Mouse (Mus musculus) lung, embryonic 16.5 days (tissue): ENCODE measurements around the gene Fbln1. TPM values are rescaled to one million over a fixed set of nuclear protein-coding genes. Genes with fewer than 3 reads are reported as not detected.

Source experiments
- ATAC-seq: fragments of 200-750 bp; cut with Nextera tagmentation; 2 replicates; pipeline ENCODE4 v1.8.0; 2017; ENCODE audit warnings: low read depth, mild to moderate bottlenecking, moderate library complexity
- H3K27ac ChIP-seq: fragments of 300-500 bp; sonication (generic); 2 replicates; pipeline ENCODE4 v1.5.1; 2014; ENCODE audit warnings: mild to moderate bottlenecking, control low read depth, low read length
- H3K27me3 ChIP-seq: fragments of 300-500 bp; sonication (generic); 2 replicates; pipeline ENCODE4 v1.6.1; 2014; ENCODE audit warnings: low read depth, low read length, mixed read lengths; ENCODE audit not compliant: control insufficient read depth, insufficient read depth
- H3K36me3 ChIP-seq: fragments of 300-500 bp; sonication (generic); 2 replicates; pipeline ENCODE4 v1.6.1; 2014; ENCODE audit warnings: low read length; ENCODE audit not compliant: control insufficient read depth, insufficient read depth
- H3K4me1 ChIP-seq: fragments of 300-500 bp; sonication (generic); replicated peaks from 2 replicates; pipeline ENCODE4 v1.6.1; 2014; ENCODE audit warnings: low read length, mixed read lengths; ENCODE audit not compliant: control insufficient read depth, insufficient read depth
- H3K4me2 ChIP-seq: fragments of 300-500 bp; sonication (generic); 2 replicates; pipeline ENCODE4 v1.6.1; 2014; ENCODE audit warnings: low read depth, low read length, control low read depth
- H3K4me3 ChIP-seq: fragments of 300-500 bp; sonication (generic); 2 replicates; pipeline ENCODE4 v1.5.1; 2014; ENCODE audit warnings: mild to moderate bottlenecking, low read length, control low read depth
- H3K9ac ChIP-seq: fragments of 300-500 bp; sonication (generic); 2 replicates; pipeline ENCODE4 v1.6.1; 2014; ENCODE audit warnings: low read length, control low read depth
- H3K9me3 ChIP-seq: fragments of 300-500 bp; sonication (generic); 2 replicates; pipeline ENCODE4 v1.6.1; 2016; ENCODE audit warnings: low read length; ENCODE audit not compliant: control insufficient read depth
- WGBS: fragments of 180-500 bp; shearing (Covaris S2); extraction: QIAGEN DNeasy Blood & Tissue Kit; methylation state at CpG from one replicate; pipeline ENCODE4 v1.1.7; 2014; 5-methylcytosine and 5-hydroxymethylcytosine counted together
- polyA plus RNA-seq: library from polyadenylated mRNA; unstranded; fragments of >200 nt; fragmentation: Nextera tagmentation; extraction: Ambion mirVana; gene quantifications from 2 replicates; pipeline ENCODE4 v1.2.1, GENCODE M21; 2015

Gene Fbln1
- polyA plus RNA-seq, 1 experiment from 2014 or later = 237 TPM

GRCm38 (mm10) chr15:85252476-85252875 lies 46.7 kb downstream of the Fbln1 start:
- no peaks in the 10 kb centered on the region for H3K27me3 ChIP-seq
- H3K9me3 ChIP-seq = no peaks in the 10 kb centered on the region
- peaks cover 25% of the 10 kb centered on the region for H3K36me3 ChIP-seq
- no peak overlapping the region for H3K9ac ChIP-seq
- no peaks in the 10 kb centered on the region for H3K4me1 ChIP-seq
- H3K4me2 ChIP-seq = no peak overlapping the region
- H3K27ac ChIP-seq = no peak overlapping the region
- no peak for ATAC-seq
- 84% methylated on average over 6 of the region's 6 CpGs for WGBS
- no peak overlapping the region for H3K4me3 ChIP-seq

GRCm38 (mm10) chr15:85257775-85258429 lies 52.2 kb downstream of the Fbln1 start:
- peak; percentile 49; the same call in 1 of the 2 replicates for ATAC-seq
- Histone ChIP-seq H3K36me3 (peaks cover 12% of the 10 kb centered on the region), H3K27ac (no peak overlapping the region), H3K27me3 (no peaks in the 10 kb centered on the region), H3K9ac (no peak overlapping the region), H3K4me2 (no peak overlapping the region), H3K4me1 (no peaks in the 10 kb centered on the region), H3K4me3 (no peak overlapping the region), H3K9me3 (peaks cover 6% of the 10 kb centered on the region; the same call in 1 of the 2 replicates)
- WGBS = 75% methylated on average over 6 of the region's 6 CpGs

- Histone ChIP-seq H3K9ac (no peak overlapping the region), H3K9me3 (peaks cover 6% of the 10 kb centered on the region; the same call in 1 of the 2 replicates), H3K4me1 (no peaks in the 10 kb centered on the region), H3K36me3 (peaks cover 15% of the 10 kb centered on the region), H3K27ac (no peak overlapping the region), H3K4me2 (no peak overlapping the region), H3K27me3 (no peaks in the 10 kb centered on the region), H3K4me3 (no peak overlapping the region)
- 74% methylated on average over 5 of the region's 5 CpGs for WGBS
- ATAC-seq = no peak
Measured at GRCm38 (mm10) chr15:85262805-85263204, 57.1 kb downstream of the Fbln1 start.

- ATAC-seq = peak; percentile 11; the same call in 1 of the 2 replicates
- H3K27ac ChIP-seq = no peak overlapping the region
- no peaks in the 10 kb centered on the region for H3K9me3 ChIP-seq
- H3K4me1 ChIP-seq = peaks cover 5% of the 10 kb centered on the region; the same call in 1 of the 2 replicates
- H3K4me2 ChIP-seq = no peak overlapping the region
- no peaks in the 10 kb centered on the region for H3K27me3 ChIP-seq
- peaks cover 6% of the 10 kb centered on the region for H3K36me3 ChIP-seq
- 35% methylated on average over 14 of the region's 14 CpGs for WGBS
- no peak overlapping the region for H3K9ac ChIP-seq
- no peak overlapping the region for H3K4me3 ChIP-seq
Measured at GRCm38 (mm10) chr15:85266729-85267434, 61.1 kb downstream of the Fbln1 start.

- 61% methylated on average over 19 of the region's 19 CpGs for WGBS
- Histone ChIP-seq H3K4me3 (no peak overlapping the region), H3K4me1 (peaks cover 7% of the 10 kb centered on the region), H3K27me3 (no peaks in the 10 kb centered on the region), H3K36me3 (peaks cover 6% of the 10 kb centered on the region), H3K4me2 (no peak overlapping the region), H3K27ac (no peak overlapping the region), H3K9ac (no peak overlapping the region), H3K9me3 (no peaks in the 10 kb centered on the region)
- ATAC-seq = no peak
Measured at GRCm38 (mm10) chr15:85267891-85268290, 62.1 kb downstream of the Fbln1 start.

GRCm38 (mm10) chr15:85272988-85273387 lies 67.2 kb downstream of the Fbln1 start:
- ATAC-seq = 0 out of 2 replicates have a peak, but pooled peaks have one; percentile 13

GRCm38 (mm10) chr15:85277221-85277620 lies 71.5 kb downstream of the Fbln1 start:
- no peak overlapping the region for H3K4me2 ChIP-seq
- no peak overlapping the region for H3K9ac ChIP-seq
- H3K9me3 ChIP-seq = no peaks in the 10 kb centered on the region
- H3K4me3 ChIP-seq = no peak overlapping the region
- peaks cover 5% of the 10 kb centered on the region; the same call in 1 of the 2 replicates for H3K4me1 ChIP-seq
- H3K27ac ChIP-seq = no peak overlapping the region
- H3K36me3 ChIP-seq = no peaks in the 10 kb centered on the region
- H3K27me3 ChIP-seq = no peaks in the 10 kb centered on the region
- ATAC-seq = no peak
- WGBS = 84% methylated on average over 8 of the region's 8 CpGs

More at GRCm38 (mm10) chr15:85272988-85273387, 67.2 kb downstream of the Fbln1 start:
- Histone ChIP-seq H3K9ac (no peak overlapping the region), H3K27me3 (no peaks in the 10 kb centered on the region), H3K36me3 (no peaks in the 10 kb centered on the region), H3K4me2 (no peak overlapping the region), H3K27ac (no peak overlapping the region), H3K4me1 (peaks cover 10% of the 10 kb centered on the region), H3K9me3 (no peaks in the 10 kb centered on the region), H3K4me3 (no peak overlapping the region)
- WGBS = 25% methylated on average over 11 of the region's 11 CpGs

GRCm38 (mm10) chr15:85278986-85279385 lies 73.2 kb downstream of the Fbln1 start:
- no peak overlapping the region for H3K27ac ChIP-seq
- no peak for ATAC-seq
- no peaks in the 10 kb centered on the region for H3K36me3 ChIP-seq
- H3K9ac ChIP-seq = no peak overlapping the region
- no peak overlapping the region for H3K4me3 ChIP-seq
- H3K27me3 ChIP-seq = no peaks in the 10 kb centered on the region
- H3K9me3 ChIP-seq = no peaks in the 10 kb centered on the region
- H3K4me1 ChIP-seq = no peaks in the 10 kb centered on the region
- WGBS = 79% methylated on average over 5 of the region's 5 CpGs
- H3K4me2 ChIP-seq = no peak overlapping the region

- Histone ChIP-seq H3K4me3 (no peak overlapping the region), H3K36me3 (peaks cover 3% of the 10 kb centered on the region; the same call in 1 of the 2 replicates), H3K9ac (no peak overlapping the region), H3K27me3 (no peaks in the 10 kb centered on the region), H3K4me2 (no peak overlapping the region), H3K4me1 (no peaks in the 10 kb centered on the region), H3K9me3 (no peaks in the 10 kb centered on the region), H3K27ac (no peak overlapping the region)
- 77% methylated on average over 5 of the region's 5 CpGs for WGBS
- ATAC-seq = no peak
Measured at GRCm38 (mm10) chr15:85282021-85282420, 76.3 kb downstream of the Fbln1 start.
